Mouse (Mus musculus) adrenal gland, adult 18-20 months (tissue): ENCODE results near the gene Msmb. TPM values are rescaled to one million over a fixed set of nuclear protein-coding genes. Genes with fewer than 3 reads are reported as not detected.
"Not testable (repeated sequence)": the region's sequence is repeated elsewhere in the genome, so short reads cannot be mapped to it uniquely, and the experiment has no call there.

ENCODE experiments used
- DNase-seq, 2 experiments: peaks; one replicate each; pipeline ENCODE4 v3.0.0; 2021 to 2022; ENCODE audit warnings: low spot score in 2 of 2
- total RNA-seq, 2 experiments: library from RNA; stranded (reverse); gene quantifications; 1 replicate in 1 of 2; 2 replicates in 1 of 2; pipeline ENCODE4 v1.2.3; 2021

Msmb gene
- total RNA-seq, 2 experiments from 2014 or later = not detected

DNA sequence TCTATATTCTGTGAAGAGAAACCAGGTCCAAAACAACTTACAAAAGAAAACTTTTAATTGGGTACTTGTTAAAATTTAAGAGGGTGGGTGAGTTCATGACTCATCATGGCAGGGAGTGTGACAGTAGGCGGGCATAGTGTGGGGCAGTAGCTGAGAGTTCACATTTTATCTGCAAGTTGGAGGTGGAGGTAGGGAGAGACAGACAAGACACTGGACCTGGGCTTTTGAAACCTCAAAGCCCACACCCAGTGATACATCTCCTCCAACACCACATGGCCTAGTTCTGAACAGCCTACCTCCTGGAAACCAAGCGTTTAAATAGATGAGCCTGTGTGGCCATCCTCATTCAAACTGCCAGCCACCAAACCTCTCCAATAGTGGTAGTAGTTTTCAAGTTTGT, 33.5 kb downstream of the Msmb start:
- no peak for DNase-seq

DNA sequence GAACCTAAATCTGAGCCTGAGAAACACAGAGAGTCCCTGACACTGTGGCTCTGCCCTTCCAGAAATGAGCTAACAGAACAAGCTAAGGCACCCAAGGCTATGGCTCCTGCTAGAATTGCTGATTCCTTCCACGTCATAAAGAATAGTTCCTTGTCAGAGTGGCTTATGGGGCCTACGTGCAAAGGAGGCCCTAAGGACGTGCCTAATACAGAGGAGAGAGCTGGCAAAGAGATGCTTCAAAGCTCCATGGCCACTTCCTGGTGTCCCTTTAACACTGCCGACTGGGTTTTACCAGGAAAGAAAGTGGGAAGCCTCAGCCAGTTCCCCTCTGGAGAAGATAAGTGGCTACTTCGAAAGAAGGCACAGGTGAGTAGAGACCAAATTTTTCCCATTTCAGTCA, 34.8 kb downstream of the Msmb start:
- not testable (repeated sequence) for DNase-seq

DNA sequence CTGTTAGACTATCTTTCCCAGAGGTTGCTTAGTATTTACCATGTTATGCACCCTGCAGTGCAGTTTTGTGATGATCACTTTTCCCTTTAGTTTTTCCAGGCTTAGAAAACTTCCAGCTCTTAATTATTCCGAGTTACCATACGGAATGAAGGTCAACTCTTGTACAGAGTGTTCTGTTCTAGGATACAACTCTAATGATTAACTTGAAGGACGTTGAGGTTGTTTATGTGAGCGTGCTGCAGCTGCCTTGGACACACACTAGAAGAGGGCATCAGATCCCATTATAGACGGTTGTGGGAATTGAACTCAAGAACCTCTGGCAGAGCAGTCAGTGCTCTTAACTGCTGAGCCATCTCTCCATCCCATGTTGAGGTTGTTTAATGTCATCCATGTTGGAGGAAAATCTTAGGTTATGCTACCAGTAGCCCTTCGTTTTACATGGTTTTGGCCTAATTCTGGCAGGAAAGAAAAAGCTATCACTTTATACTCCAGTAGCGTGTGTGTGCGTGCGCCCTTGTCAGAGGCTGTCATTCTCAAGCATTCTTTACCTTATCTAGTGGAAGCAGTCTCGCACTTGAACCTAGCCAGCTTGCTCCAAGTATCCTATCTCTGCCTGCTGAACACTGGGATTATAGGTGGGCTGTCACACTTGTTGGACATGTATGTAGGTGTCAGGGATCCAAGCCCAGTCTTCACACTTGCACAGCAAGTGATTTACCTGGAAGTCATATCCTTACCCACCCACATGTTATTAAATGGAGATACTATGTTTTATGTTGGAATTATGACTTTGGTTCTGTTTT, 37.8 kb downstream of the Msmb start:
- no peak for DNase-seq

DNA sequence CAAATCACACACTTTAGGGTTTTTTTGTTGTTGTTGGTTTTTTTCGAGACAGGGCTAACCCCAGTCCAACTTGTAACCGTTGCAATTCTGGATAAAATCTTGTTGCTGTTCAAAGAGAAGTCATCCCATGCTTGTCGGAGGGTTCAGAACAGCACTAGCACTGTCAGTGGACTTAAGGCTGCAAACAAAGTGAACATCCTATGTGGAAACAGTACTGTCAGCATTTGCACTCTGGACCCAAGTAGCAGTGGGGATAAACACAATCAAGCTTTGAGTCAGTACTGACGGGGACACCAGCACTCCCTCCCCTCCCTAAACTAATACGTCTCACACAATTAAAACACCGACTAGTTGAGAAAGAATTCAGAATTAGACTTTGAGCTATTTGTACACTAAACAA, 39.0 kb downstream of the Msmb start:
- DNase-seq = no peak

DNA sequence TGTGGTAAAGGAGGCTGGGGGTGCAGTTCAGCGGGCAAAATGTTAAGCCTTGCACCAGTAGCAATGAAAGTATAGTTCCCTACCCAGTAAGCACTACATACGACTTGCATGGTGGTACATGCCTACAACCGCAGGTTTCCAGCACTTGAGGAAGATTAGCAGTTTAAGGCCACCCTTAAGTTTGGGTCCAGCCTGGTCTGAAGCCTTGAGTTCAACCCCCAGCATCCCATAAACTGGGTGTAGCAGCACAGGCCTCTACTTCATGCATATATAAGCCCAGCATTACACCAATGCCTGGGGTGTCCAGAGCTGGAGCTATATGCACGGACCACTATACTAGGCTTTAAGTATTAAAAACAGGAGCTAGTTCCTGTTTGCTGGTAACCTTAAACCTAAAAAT, 42.0 kb downstream of the Msmb start:
- no peak for DNase-seq

DNA sequence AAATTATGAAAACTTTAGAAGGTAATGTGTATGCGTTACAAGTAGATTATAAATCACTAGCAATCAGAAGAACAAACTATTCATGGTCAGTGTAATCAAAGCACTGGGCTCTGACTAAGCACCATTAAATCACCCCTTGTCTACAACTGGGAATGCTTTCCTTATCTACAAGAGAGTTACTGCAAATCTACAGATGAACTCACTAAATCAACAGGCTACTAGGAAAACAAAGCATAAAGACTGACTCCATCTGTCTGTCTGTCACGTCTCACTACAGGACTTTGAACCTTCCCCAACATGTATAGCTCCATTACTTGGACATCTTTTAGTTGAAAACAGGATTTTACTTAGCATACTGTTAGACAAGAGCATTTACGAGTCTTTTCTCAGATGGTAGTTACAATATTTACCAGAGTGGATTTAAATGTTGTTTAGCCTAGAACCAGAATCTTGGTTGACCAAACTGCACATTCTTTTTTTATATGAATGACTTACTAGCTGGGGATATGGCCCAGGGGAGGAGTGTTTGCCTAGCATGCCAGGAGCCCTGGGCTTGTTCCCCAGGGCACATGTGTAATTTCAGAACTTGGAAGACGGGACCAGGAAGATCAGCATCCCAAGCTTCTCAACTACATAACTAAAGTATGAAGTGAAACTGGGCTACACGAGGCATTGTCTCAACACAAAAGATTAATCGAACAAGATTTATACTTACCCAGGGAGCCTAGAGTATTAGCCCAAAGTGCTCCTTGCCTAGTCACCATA, 49.0 kb downstream of the Msmb start:
- no peak for DNase-seq

DNA sequence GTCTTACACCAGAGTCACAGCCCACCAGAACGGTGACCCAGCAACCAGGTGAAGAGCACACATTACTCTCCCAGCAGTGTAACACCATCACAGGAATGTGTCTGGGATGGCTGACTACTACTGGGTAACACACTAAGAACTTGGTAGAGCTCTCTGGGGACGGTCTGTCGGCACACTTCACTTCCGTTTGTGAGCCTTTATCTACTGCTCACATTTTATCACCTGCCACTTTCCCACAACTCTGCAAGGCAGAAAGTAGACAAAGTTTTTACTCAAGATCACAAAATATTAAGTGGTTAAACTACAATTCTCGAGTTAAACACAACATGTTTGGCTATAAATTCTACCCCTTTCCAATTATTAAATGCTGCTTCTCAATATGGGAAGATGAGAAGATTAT, 50.1 kb downstream of the Msmb start:
- no peak for DNase-seq

DNA sequence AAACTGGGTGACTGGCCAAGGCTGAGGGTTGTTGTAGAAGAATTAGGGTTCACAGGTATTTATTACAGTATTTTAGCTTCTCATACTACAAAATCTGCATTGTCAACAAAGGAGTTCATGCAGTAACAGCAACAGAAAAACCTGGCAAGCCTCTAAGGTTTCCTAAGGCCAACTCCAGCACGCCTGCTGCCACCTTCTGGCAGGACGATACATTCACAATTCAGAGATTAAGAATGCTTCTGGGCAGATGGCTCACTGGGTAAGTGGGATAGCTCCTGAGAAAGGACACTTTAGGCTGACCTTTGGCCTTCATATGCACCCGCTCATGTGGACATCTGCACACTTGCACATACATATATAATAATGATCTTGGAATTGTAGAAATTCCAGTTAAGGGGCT, 50.6 kb downstream of the Msmb start:
- DNase-seq = peak; percentile 34 to 57

DNA sequence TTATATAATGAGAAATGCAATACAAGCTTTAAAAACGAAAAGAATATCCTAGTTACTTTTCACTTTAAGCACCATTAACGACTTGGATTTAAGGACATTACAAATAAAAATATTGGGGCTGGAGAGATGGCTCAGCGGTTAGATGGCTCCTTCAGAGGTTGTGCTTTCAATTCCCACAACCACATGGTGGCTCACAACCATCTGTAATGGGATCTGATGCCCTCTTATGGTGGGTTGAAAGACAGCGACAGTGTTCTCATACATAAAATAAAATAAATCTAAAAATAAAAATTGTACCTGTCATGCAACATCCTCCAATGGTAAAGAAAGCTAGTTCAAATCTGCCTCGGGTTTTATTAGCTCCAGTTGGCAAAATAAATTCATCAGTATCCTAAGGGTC, 51.7 kb downstream of the Msmb start:
- DNase-seq = not testable (repeated sequence)

DNA sequence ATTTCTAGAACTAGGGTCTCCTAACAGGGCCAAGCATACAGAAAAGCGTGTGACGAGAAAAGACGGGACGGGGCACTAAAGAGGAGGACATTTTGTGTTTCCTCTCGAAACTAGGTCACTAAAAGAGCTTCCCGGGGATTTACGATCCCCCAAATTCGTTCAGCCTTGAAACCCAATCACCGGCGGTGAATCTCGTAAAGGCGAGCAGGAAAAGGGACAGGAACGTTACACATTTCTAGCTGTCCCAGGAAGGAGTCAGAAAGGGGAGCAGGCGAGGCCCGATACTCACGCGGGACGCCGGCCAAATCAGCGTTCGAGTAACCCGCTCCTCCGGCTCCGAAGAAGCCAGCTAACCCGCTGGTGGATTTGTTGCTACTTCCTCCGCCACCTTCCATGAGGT, 59.5 kb downstream of the Msmb start:
- DNase-seq = peak in 1 of 2 experiments; percentile 43

DNA sequence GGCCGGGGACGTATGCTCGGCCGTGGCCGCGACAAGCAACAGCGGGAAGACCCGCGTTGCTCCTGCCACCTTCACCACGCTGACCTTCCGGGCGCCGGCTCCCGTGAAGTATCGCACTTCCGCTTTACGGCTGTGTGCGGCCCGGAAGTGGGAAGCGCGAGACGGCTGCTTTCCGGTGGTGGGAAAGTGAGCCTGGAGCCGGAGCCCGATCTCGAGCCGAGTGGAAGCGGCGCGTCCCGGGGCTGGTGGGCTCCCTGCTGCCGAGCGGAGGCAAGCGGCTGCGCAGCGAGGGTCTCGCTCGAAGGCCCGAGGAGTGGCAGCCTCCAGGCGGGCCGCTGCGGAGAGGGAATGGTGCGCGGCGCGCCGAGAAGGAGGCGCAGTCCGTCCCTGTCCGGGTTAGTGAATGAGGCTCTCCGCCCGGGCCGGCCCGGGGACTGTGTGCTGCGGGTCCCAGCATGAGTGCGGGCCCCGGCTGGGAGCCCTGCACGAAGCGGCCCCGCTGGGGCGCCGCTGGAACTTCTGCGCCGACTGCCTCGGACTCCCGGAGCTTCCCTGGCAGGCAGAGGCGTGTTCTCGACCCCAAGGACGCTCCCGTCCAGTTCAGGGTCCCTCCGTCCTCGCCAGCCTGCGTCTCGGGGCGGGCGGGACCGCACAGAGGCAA, 60.1 kb downstream of the Msmb start, which contains the start of the genes Timm23 and Parg:
Gene Timm23, minus strand, starts transcription at position 108 of the 661 bp plus-strand sequence.
Gene Parg, plus strand, starts transcription at position 159 of the 661 bp plus-strand sequence.
- peak; percentile 82 to 83 for DNase-seq

Other genes with a start within 250 kb of the Msmb start
- gene Galnt15, start 113.0 kb upstream of the Msmb start, total RNA-seq = 10 to 100 TPM in 1 of 2 experiments, 1 to 10 TPM in 1; 9.1 to 10.7 TPM
- 10 to 100 TPM; 32.5 to 45.4 TPM for gene Oxnad1, start 56.6 kb upstream of the Msmb start, total RNA-seq
- 10 to 100 TPM; 56.0 to 61.3 TPM for gene Dph3, start 56.3 kb upstream of the Msmb start, total RNA-seq
- gene Ncoa4, start 17.8 kb downstream of the Msmb start, total RNA-seq = 100 to 1,000 TPM; 219 to 247 TPM
- gene Timm23, start 59.9 kb downstream of the Msmb start, total RNA-seq = 100 to 1,000 TPM; 145 to 155 TPM
- gene Parg, start 59.9 kb downstream of the Msmb start, total RNA-seq = 10 to 100 TPM; 42.0 to 68.8 TPM
- gene Ogdhl, start 180.0 kb downstream of the Msmb start, total RNA-seq = 1 to 10 TPM; 9.3 to 9.9 TPM
- gene 1700024G13Rik, start 246.4 kb downstream of the Msmb start, total RNA-seq = not detected